Comparison of ENCODE assay signal across 21 mouse cellular contexts in genomic region chr9:25191612-25192011, GRCm38 (mm10). TPM values are rescaled to one million over a fixed set of nuclear protein-coding genes. Genes with fewer than 3 reads are reported as not detected.
DNase-seq lines count a peak whose midpoint lies in the region; ATAC-seq lines count a peak whose summit lies in the region.
"Had no signal": no experiment of that assay in that cellular context is flagged by ENCODE, and none has a peak within 500 bp of the region (broad histone marks: within the 10 kb centered on the region; RNA-seq: fewer than 3 reads in every experiment).

No protein-coding gene starts in this region.

- 88% methylated on average over 2 of the region's 2 CpGs for WGBS in midbrain, embryonic 13.5 days

- H3K4me1 ChIP-seq in midbrain, embryonic 13.5 days (replicated peaks) = no peaks in the 10 kb centered on the region
- H3K4me1 ChIP-seq: forebrain, embryonic 12.5 days; midbrain, embryonic 15.5 days; stomach, embryonic 15.5 days had no signal

- no peaks in the 10 kb centered on the region for H3K27me3 ChIP-seq in midbrain, embryonic 13.5 days
- H3K27me3 ChIP-seq: forebrain, embryonic 12.5 days; midbrain, embryonic 15.5 days; stomach, embryonic 15.5 days had no signal

- peak; percentile 53 for ATAC-seq in activated CD4-positive, CD25-positive, alpha-beta regulatory T cell, adult 4 months
- peak; percentile 71 for ATAC-seq in megakaryocyte progenitor cell, adult 5-6 weeks (replicated peaks; ENCODE audit: poor library complexity)
- no peak for ATAC-seq in frontal cortex, adult (ENCODE audit: low TSS enrichment)
- ATAC-seq in midbrain, embryonic 13.5 days = no peak
- ATAC-seq: hindbrain, postnatal 0 days; midbrain, embryonic 15.5 days had no signal

- H3K4me2 ChIP-seq in midbrain, embryonic 13.5 days (replicated peaks) = no peak overlapping the region
- H3K4me2 ChIP-seq: forebrain, embryonic 12.5 days; midbrain, embryonic 15.5 days; stomach, embryonic 15.5 days had no signal

- no peak overlapping the region for H3K27ac ChIP-seq in midbrain, embryonic 13.5 days
- H3K27ac ChIP-seq: forebrain, embryonic 12.5 days; hindbrain, postnatal 0 days; kidney, postnatal 0 days; liver, embryonic 14.5 days; midbrain, embryonic 15.5 days; stomach, embryonic 15.5 days had no signal

- H3K9ac ChIP-seq in midbrain, embryonic 13.5 days (replicated peaks) = no peak overlapping the region
- H3K9ac ChIP-seq: forebrain, embryonic 12.5 days; liver, embryonic 14.5 days; midbrain, embryonic 15.5 days; stomach, embryonic 15.5 days had no signal

- H3K4me3 ChIP-seq in midbrain, embryonic 13.5 days (replicated peaks) = no peak overlapping the region
- H3K4me3 ChIP-seq: forebrain, embryonic 12.5 days; midbrain, embryonic 15.5 days; stomach, embryonic 15.5 days had no signal

- no peaks in the 10 kb centered on the region for H3K36me3 ChIP-seq in midbrain, embryonic 13.5 days
- H3K36me3 ChIP-seq: forebrain, embryonic 12.5 days; midbrain, embryonic 15.5 days; stomach, embryonic 15.5 days had no signal

- peak; percentile 22 for DNase-seq in thymus, postnatal 0 days (ENCODE audit: low spot score)
- DNase-seq in thymus, postnatal 14 days = no peak
- no peak for DNase-seq in testis, postnatal 10 days (ENCODE audit: low spot score)
- no peak for DNase-seq in adipocyte (ENCODE audit: low spot score)
- DNase-seq: adrenal gland, adult 8-10 months; cerebellum, adult 8-10 months; gastrocnemius, postnatal 10 days; kidney, adult 18-20 months; retina, postnatal 1 day; right cerebral cortex, postnatal 4 days; thymus, postnatal 25 days had no signal

- H3K9me3 ChIP-seq in midbrain, embryonic 13.5 days = no peaks in the 10 kb centered on the region
- H3K9me3 ChIP-seq: forebrain, embryonic 12.5 days; midbrain, embryonic 15.5 days; stomach, embryonic 15.5 days had no signal

RNA-seq across cellular contexts. Expression of gene Herpud2, which starts 40.0 kb away (rescaled TPM):
- 23.4 and 30.4 TPM in 2 replicates for polyA plus RNA-seq in thymus, postnatal 0 days (2015; fragmentation: Nextera tagmentation; extraction: Ambion mirVana)
- 10 to 100 TPM; 10.6 to 16.8 TPM for polyA plus RNA-seq in activated CD4-positive, CD25-positive, alpha-beta regulatory T cell, adult 4 months (2017; shearing (Covaris generic))
- 36.6 and 36.8 TPM in 2 replicates for total RNA-seq in megakaryocyte progenitor cell, adult 5-6 weeks (2015)
- 12.0 and 18.2 TPM in 2 replicates for total RNA-seq in megakaryocyte progenitor cell, adult 5-6 weeks (2017)
- polyA plus RNA-seq in midbrain, embryonic 13.5 days (2015; fragmentation: Nextera tagmentation; extraction: Ambion mirVana) = 31.1 and 37.4 TPM in 2 replicates

Comparison
In these comparisons a context has a peak if more than half of its experiments do, and no peak if none do; other contexts are left out.
1. ATAC-seq: peak in activated CD4-positive, CD25-positive, alpha-beta regulatory T cell, adult 4 months (single experiment) and megakaryocyte progenitor cell, adult 5-6 weeks (single experiment); none in frontal cortex, adult (single experiment) and midbrain, embryonic 13.5 days (single experiment).